Mouse (Mus musculus) embryo, embryonic 10.5 days (tissue): ENCODE data around the gene Masp2.

ENCODE experiments used
- DNase-seq: peaks from one replicate; pipeline ENCODE4 v3.0.0-alpha.2; 2015; ENCODE audit warnings: low spot score

Gene Masp2

GRCm38 (mm10) chr4:148602357-148603120 is at the start of gene Masp2:
TSS of gene Masp2 (plus strand) at chr4:148602554.
- no peak for DNase-seq

- DNase-seq: no peak
Measured at GRCm38 (mm10) chr4:148557766-148558165, 44.6 kb upstream of the Masp2 start.

GRCm38 (mm10) chr4:148558297-148559000 is 43.9 kb upstream of the Masp2 start, which contains the start of gene Exosc10:
TSS of gene Exosc10 (plus strand) at chr4:148558429.
- peak; percentile 94 for DNase-seq

GRCm38 (mm10) chr4:148562676-148563075 is 39.7 kb upstream of the Masp2 start:
- DNase-seq: no peak

GRCm38 (mm10) chr4:148563595-148563994 is 38.8 kb upstream of the Masp2 start:
- DNase-seq: no peak

GRCm38 (mm10) chr4:148570138-148570537 is 32.2 kb upstream of the Masp2 start:
- DNase-seq: no peak

- no peak for DNase-seq
Measured at GRCm38 (mm10) chr4:148570693-148571295, 31.6 kb upstream of the Masp2 start.

GRCm38 (mm10) chr4:148573222-148573621 is 29.1 kb upstream of the Masp2 start:
- DNase-seq: no peak

- no peak for DNase-seq
Measured at GRCm38 (mm10) chr4:148580765-148581164, 21.6 kb upstream of the Masp2 start.

GRCm38 (mm10) chr4:148581422-148581821 is 20.9 kb upstream of the Masp2 start:
- no peak for DNase-seq

- no peak for DNase-seq
Measured at GRCm38 (mm10) chr4:148583257-148583656, 19.1 kb upstream of the Masp2 start.

- DNase-seq: no peak
Measured at GRCm38 (mm10) chr4:148586648-148587047, 15.7 kb upstream of the Masp2 start.

GRCm38 (mm10) chr4:148588793-148589192 is 13.6 kb upstream of the Masp2 start:
- DNase-seq: no peak

GRCm38 (mm10) chr4:148589565-148589964 is 12.8 kb upstream of the Masp2 start:
- no peak for DNase-seq

- peak; percentile 63 for DNase-seq
Measured at GRCm38 (mm10) chr4:148590421-148591170, 11.8 kb upstream of the Masp2 start.

- peak; percentile 97 for DNase-seq
Measured at GRCm38 (mm10) chr4:148591171-148591630, 11.2 kb upstream of the Masp2 start, which contains the start of gene Srm. TSS of gene Srm (plus strand) at chr4:148591503.

- DNase-seq: peak; percentile 35
Measured at GRCm38 (mm10) chr4:148591637-148592380, 10.5 kb upstream of the Masp2 start.

GRCm38 (mm10) chr4:148593996-148594395 is 8.4 kb upstream of the Masp2 start:
- no peak for DNase-seq

GRCm38 (mm10) chr4:148595916-148596315 is 6.4 kb upstream of the Masp2 start:
- DNase-seq: no peak

- DNase-seq: no peak
Measured at GRCm38 (mm10) chr4:148596731-148597130, 5.6 kb upstream of the Masp2 start.

- DNase-seq: no peak
Measured at GRCm38 (mm10) chr4:148598826-148599225, 3.5 kb upstream of the Masp2 start.
